Mouse (Mus musculus): ENCODE data around the gene Mfap5. TPM values are rescaled to one million over a fixed set of nuclear protein-coding genes. Genes with fewer than 3 reads are reported as not detected.

Gene Mfap5
- total and polyA plus RNA-seq, 3 experiments = not detected

GRCm38 (mm10) chr6:122534032-122534431 is 28.4 kb downstream of the Mfap5 start:
- H3K79me2 ChIP-seq (ENCODE audit: control insufficient read depth, insufficient read depth, low read length, poor library complexity) = no peaks in the 10 kb centered on the region
- no peak for TF ChIP-seq ZNF384 (IDR thresholded peaks at IDR 0.05; ENCODE audit: low read depth, low read length)
- TF ChIP-seq ZC3H11A (IDR thresholded peaks at IDR 0.05; ENCODE audit: low read depth, low read length) = no peak
- TF ChIP-seq CHD2 (IDR thresholded peaks at IDR 0.05; ENCODE audit: low read length) = no peak
- no peak for TF ChIP-seq NELFE (IDR thresholded peaks at IDR 0.05; ENCODE audit: low read depth, low read length)
- no peak for TF ChIP-seq KAT2A (conservative IDR thresholded peaks at IDR 0.05; ENCODE audit: low read depth, low read length)
- TF ChIP-seq MEF2A (IDR thresholded peaks at IDR 0.05; ENCODE audit: extremely low read depth, insufficient replicate concordance, low read depth, low read length, poor library complexity, severe bottlenecking) = no peak
- TF ChIP-seq MAZ (IDR thresholded peaks at IDR 0.05; ENCODE audit: low read depth, low read length) = no peak
- peaks cover 7 to 11% of the 10 kb centered on the region in 2 experiments for H3K27me3 ChIP-seq (ENCODE audit: control insufficient read depth in 1 of 2, insufficient read depth in 2 of 2, low read length in 2 of 2)
- no peak overlapping the region for H3K9ac ChIP-seq (ENCODE audit: control insufficient read depth, low read depth, low read length, poor library complexity, severe bottlenecking)
- no peak overlapping the region for H3K27ac ChIP-seq (ENCODE audit: control insufficient read depth, low read depth, low read length)
- H3K9me3 ChIP-seq (replicated peaks; ENCODE audit: insufficient read depth, low read length) = no peaks in the 10 kb centered on the region
- H3K4me1 ChIP-seq (ENCODE audit: control insufficient read depth in 1 of 2, insufficient read depth in 2 of 2, low read length in 2 of 2) = no peaks in the 10 kb centered on the region
- no peak overlapping the region for H3K4me3 ChIP-seq (ENCODE audit: control insufficient read depth in 1 of 2, insufficient read depth in 1 of 2, low read depth in 2 of 2, low read length in 2 of 2)
- H3K36me3 ChIP-seq (ENCODE audit: control insufficient read depth in 1 of 2, insufficient read depth in 2 of 2, low read length in 2 of 2) = no peaks in the 10 kb centered on the region
- DNase-seq (ENCODE audit: low read depth, low spot score) = no peak

DNA sequence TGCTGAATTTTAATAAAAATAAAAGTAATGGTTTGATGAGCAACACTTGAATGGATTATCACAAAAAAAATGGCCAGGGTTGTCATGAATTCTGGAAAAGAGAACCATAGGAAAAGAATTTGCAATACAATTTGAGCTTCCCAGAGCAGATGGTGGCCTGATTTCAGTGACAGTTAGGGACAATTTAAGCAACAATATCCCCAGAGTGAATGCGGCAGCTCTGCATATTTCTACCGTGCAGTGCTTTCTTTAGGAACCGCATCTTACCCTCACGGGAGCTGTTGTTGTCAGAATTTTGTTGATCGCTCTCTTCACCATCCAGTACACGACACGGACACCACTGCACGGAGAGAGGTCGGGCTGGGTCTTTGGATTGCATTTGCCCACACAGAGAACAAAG is 33.9 kb downstream of the Mfap5 start:
- peaks cover 3% of the 10 kb centered on the region in 2 experiments; a peak in 3 of 4 replicates for H3K27me3 ChIP-seq (ENCODE audit: control insufficient read depth in 1 of 2, insufficient read depth in 2 of 2, low read length in 2 of 2)
- no peak overlapping the region for H3K27ac ChIP-seq (ENCODE audit: control insufficient read depth, low read depth, low read length)
- H3K79me2 ChIP-seq (ENCODE audit: control insufficient read depth, insufficient read depth, low read length, poor library complexity) = no peaks in the 10 kb centered on the region
- no peaks in the 10 kb centered on the region for H3K9me3 ChIP-seq (replicated peaks; ENCODE audit: insufficient read depth, low read length)
- no peaks in the 10 kb centered on the region for H3K36me3 ChIP-seq (ENCODE audit: control insufficient read depth in 1 of 2, insufficient read depth in 2 of 2, low read length in 2 of 2)
- no peak overlapping the region for H3K9ac ChIP-seq (ENCODE audit: control insufficient read depth, low read depth, low read length, poor library complexity, severe bottlenecking)
- no peak overlapping the region for H3K4me3 ChIP-seq (ENCODE audit: control insufficient read depth in 1 of 2, insufficient read depth in 1 of 2, low read depth in 2 of 2, low read length in 2 of 2)
- no peaks in the 10 kb centered on the region for H3K4me1 ChIP-seq (ENCODE audit: control insufficient read depth in 1 of 2, insufficient read depth in 2 of 2, low read length in 2 of 2)
- no peak for DNase-seq (ENCODE audit: low read depth, low spot score)
- no peak for TF ChIP-seq CTCF (IDR thresholded peaks at IDR 0.05 in 2 of 3, conservative IDR thresholded peaks at IDR 0.05 in 1 of 3; ENCODE audit: control insufficient read depth in 1 of 3, insufficient read depth in 1 of 3, low read depth in 2 of 3, low read length in 3 of 3, poor library complexity in 1 of 3, severe bottlenecking in 1 of 3)
- TF ChIP-seq GABPA (IDR thresholded peaks at IDR 0.05; ENCODE audit: low read depth, low read length) = no peak
- TF ChIP-seq TBP (IDR thresholded peaks at IDR 0.05; ENCODE audit: low read depth, low read length) = no peak
- TF ChIP-seq USF2 (IDR thresholded peaks at IDR 0.05; ENCODE audit: borderline replicate concordance in 1 of 2, insufficient read depth in 1 of 2, low read depth in 1 of 2, low read length in 2 of 2) = no peak
- TF ChIP-seq E2F4 (IDR thresholded peaks at IDR 0.05; ENCODE audit: borderline replicate concordance, low read depth, low read length) = no peak
- TF ChIP-seq NELFE (IDR thresholded peaks at IDR 0.05; ENCODE audit: low read depth, low read length) = no peak
- TF ChIP-seq MYC (IDR thresholded peaks at IDR 0.05; ENCODE audit: low read depth, low read length) = no peak
- TF ChIP-seq ZMIZ1 (IDR thresholded peaks at IDR 0.05; ENCODE audit: low read depth, low read length) = no peak
- TF ChIP-seq RCOR1 (IDR thresholded peaks at IDR 0.05; ENCODE audit: low read depth, low read length) = no peak
- no peak for TF ChIP-seq BHLHE40 (IDR thresholded peaks at IDR 0.05; ENCODE audit: borderline replicate concordance, low read depth, low read length)
- no peak for TF ChIP-seq ELF1 (IDR thresholded peaks at IDR 0.05; ENCODE audit: low read depth, low read length)
- TF ChIP-seq POLR2AphosphoS5 (IDR thresholded peaks at IDR 0.05; ENCODE audit: borderline replicate concordance, low read depth, low read length) = no peak
- TF ChIP-seq ZC3H11A (IDR thresholded peaks at IDR 0.05; ENCODE audit: low read depth, low read length) = no peak
- no peak for TF ChIP-seq MAZ (IDR thresholded peaks at IDR 0.05; ENCODE audit: low read depth, low read length)
- TF ChIP-seq CHD1 (IDR thresholded peaks at IDR 0.05; ENCODE audit: low read depth, low read length) = no peak
